Mouse (Mus musculus): ENCODE results near the gene Cst13.

DNA sequence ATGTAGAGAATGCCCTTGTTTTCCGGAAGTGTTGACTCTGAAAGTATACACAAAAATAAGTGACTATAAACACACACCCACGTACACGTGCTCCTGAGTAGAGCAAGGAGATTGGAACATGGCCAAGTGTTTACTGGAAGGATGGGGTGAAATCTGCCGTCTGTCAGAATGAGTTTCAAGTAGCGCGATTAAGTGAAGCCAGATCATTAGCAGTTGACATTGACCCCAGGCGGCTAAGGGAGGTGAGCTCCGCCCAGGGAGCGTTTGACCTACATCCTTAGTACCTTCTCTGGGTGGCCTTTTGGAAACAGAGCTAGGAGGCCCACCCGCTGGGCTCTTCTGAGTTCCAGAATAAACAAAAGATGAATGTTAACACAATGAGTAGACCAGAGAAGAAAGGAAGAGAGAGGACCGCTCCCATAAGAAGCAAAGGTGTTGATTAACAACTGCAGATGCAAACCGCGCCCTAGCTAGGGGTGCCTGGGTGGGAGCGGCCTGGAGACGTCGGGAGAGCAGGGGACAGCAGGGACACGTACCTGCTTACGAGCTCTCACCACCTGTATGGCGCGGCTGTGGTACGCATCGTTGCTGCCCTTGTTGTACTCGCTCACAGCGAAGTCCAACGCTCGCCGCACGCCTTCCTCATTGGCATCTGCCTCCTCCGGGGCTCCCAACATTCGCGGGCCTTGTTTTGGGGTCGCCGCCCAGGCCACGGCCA lies 54.9 kb downstream of the Cst13 start:
- TF ChIP-seq CTCF (IDR thresholded peaks at IDR 0.05; ENCODE audit: low read depth, low read length) (no peak), TAL1 (conservative IDR thresholded peaks at IDR 0.05; ENCODE audit: low read depth, low read length) (no peak), POLR2AphosphoS5 (IDR thresholded peaks at IDR 0.05; ENCODE audit: insufficient replicate concordance, low read depth, low read length) (no peak)
